Mouse (Mus musculus) limb, embryonic 13.5 days (tissue): ENCODE data around the gene Adamts9. TPM values are rescaled to one million over a fixed set of nuclear protein-coding genes. Genes with fewer than 3 reads are reported as not detected.
A peak's percentile ranks its signal among the peaks of the same experiment; 100 is the strongest.

Experiments
- ATAC-seq: fragments of 200-750 bp; cut with Nextera tagmentation; 2 replicates; pipeline ENCODE4 v1.8.0; 2017; ENCODE audit warnings: low read depth, moderate number of reproducible peaks, moderate TSS enrichment; ENCODE audit not compliant: low FRiP score
- H3K27ac ChIP-seq: fragments of 300-500 bp; sonication (generic); 2 replicates; pipeline ENCODE4 v1.5.1; 2015; ENCODE audit warnings: inconsistent platforms, mild to moderate bottlenecking, moderate library complexity
- H3K27me3 ChIP-seq: fragments of 300-500 bp; sonication (generic); 2 replicates; pipeline ENCODE4 v1.6.1; 2015; ENCODE audit warnings: mild to moderate bottlenecking, inconsistent platforms
- H3K36me3 ChIP-seq: fragments of 300-500 bp; sonication (generic); 2 replicates; pipeline ENCODE4 v1.6.1; 2015; ENCODE audit warnings: inconsistent platforms, mild to moderate bottlenecking, moderate library complexity
- H3K4me1 ChIP-seq: fragments of 300-500 bp; sonication (generic); 2 replicates; pipeline ENCODE4 v1.6.1; 2015; ENCODE audit warnings: inconsistent platforms
- H3K4me2 ChIP-seq: fragments of 300-500 bp; sonication (generic); replicated peaks from 2 replicates; pipeline ENCODE4 v1.6.1; 2015; ENCODE audit warnings: inconsistent platforms, mild to moderate bottlenecking, moderate library complexity
- H3K4me3 ChIP-seq: fragments of 300-500 bp; sonication (generic); 2 replicates; pipeline ENCODE4 v1.5.1; 2015; ENCODE audit warnings: moderate library complexity, mild to moderate bottlenecking, inconsistent platforms
- H3K9ac ChIP-seq: fragments of 300-500 bp; sonication (generic); 2 replicates; pipeline ENCODE4 v1.6.1; 2015; ENCODE audit warnings: mild to moderate bottlenecking, inconsistent platforms
- H3K9me3 ChIP-seq: fragments of 300-500 bp; sonication (generic); 2 replicates; pipeline ENCODE4 v1.6.1; 2016; ENCODE audit warnings: inconsistent platforms
- WGBS: fragments of 180-500 bp; shearing (Covaris S2); methylation state at CpG from one replicate; pipeline ENCODE4 v1.1.7; 2015; 5-methylcytosine and 5-hydroxymethylcytosine counted together
- polyA plus RNA-seq: library from polyadenylated mRNA; unstranded; fragments of >200 nt; fragmentation: Nextera tagmentation; extraction: Ambion mirVana; gene quantifications from 2 replicates; pipeline ENCODE4 v1.2.1, GENCODE M21; 2015

The Adamts9 gene
- polyA plus RNA-seq, 1 experiment from 2014 or later, result 11.6 TPM

DNA sequence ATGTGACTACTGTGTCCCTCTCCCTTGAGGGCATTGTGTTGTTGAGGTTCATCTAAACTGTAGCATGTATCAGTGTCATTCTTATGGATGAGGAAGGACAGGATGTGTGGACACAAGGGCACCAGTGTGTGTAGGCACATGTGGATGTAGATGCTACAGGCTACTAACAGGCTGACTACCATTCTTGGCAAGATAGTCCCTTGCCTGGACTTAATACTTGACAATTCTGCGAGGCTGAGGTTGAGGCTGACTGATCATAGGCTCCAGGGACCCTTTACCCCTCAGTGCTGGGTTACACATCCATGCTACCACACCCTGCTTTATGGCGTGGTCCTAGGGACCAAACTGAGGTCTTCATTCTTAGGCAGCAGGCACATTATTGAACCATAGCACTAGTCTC lies 16.1 kb upstream of the Adamts9 start:
- H3K36me3 ChIP-seq, result no peaks in the 10 kb centered on the region
- 80% methylated on average over 2 of the region's 2 CpGs for whole genome bisulfite sequencing

DNA sequence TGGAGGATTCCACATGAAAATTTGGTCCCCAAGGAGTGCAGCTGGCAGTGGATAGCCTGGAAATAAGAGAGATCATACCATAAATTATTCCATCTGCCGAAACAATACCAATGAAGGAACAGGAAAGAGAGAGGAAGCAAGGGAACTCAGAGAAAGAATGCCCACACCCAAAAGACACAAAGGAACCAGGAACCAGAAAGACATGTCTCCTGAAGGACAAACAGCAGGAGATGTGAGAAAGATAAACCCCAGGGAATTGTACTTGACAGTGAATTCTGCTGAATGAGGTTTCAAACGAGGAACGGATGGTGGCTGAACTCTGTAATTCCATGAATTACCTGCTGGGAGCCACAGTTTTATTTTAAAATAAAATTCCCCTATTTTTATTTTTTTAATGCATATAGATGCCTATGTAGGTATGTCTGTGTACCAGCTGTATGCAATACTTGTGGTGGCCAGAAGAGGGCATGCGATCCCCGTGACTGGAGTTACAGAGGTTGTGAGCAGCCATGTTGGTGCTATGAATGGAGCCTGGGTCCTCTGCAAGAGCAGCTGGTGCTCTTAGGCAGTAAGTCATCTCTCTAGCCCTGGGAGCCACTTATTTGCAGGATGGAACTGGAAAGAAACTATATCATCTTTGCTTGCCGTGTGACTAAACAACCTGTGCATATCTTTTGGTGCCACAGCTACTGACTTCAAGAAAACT lies 4.2 kb upstream of the Adamts9 start:
- Histone ChIP-seq H3K4me3 (no peak overlapping the region), H3K36me3 (no peaks in the 10 kb centered on the region), H3K27ac (no peak overlapping the region), H3K4me2 (no peak overlapping the region), H3K4me1 (peaks cover 11% of the 10 kb centered on the region), H3K9ac (no peak overlapping the region), H3K9me3 (peaks cover 10% of the 10 kb centered on the region), H3K27me3 (peaks cover 25% of the 10 kb centered on the region)
- ATAC-seq, result no peak
- 90% methylated on average over 6 of the region's 6 CpGs for WGBS

More for the DNA sequence above, 16.1 kb upstream of the Adamts9 start:
- no peak overlapping the region for H3K27ac ChIP-seq
- H3K9ac ChIP-seq, result no peak overlapping the region
- no peak overlapping the region for H3K4me3 ChIP-seq
- H3K4me1 ChIP-seq, result 0 out of 2 replicates have a peak, but pooled peaks cover 6% of the 10 kb centered on the region
- no peak for ATAC-seq
- no peaks in the 10 kb centered on the region for H3K27me3 ChIP-seq
- H3K9me3 ChIP-seq, result no peaks in the 10 kb centered on the region
- no peak overlapping the region for H3K4me2 ChIP-seq

GRCm38 (mm10) chr6:92944711-92945110 lies 1.4 kb upstream of the Adamts9 start:
- ATAC-seq, result no peak
- peak overlapping the region; percentile 92; the same call in 1 of the 2 replicates for H3K4me2 ChIP-seq
- WGBS, result 49% methylated on average over 7 of the region's 7 CpGs

DNA sequence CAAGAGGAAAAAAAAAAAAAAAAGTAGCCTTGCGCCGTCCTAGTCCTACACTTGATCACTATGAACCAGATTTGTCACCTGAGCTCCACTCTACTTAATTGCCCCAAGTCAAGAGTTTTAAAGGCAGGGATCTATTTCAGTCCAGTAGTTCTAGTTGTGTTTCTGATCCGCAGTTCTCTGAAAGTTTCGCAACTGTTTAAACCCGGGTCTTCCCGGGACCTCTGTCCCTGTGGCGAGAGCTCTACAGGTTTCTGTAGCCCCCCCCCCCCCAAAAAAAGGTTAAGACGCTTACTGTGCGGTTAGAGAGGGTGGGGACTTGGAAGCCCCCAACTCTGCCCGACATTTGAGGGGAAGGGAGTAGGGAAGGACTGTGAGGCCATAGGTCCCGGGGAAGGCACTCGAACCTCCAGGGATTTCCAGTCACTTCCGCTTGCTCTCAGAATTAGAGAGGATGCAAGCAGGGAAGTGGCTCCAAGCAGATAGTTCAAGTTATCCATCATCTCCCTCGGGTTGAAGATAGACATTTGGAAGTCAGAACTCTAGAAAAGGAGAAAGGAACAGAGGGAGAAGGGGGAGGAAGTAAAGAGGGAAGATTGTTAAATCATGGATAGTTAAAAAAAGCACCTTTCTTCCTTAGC lies 875 bp upstream of the Adamts9 start:
- 3% methylated on average over 14 of the region's 14 CpGs for WGBS
- Histone ChIP-seq H3K27ac (no peak overlapping the region), H3K4me1 (peaks cover 29% of the 10 kb centered on the region), H3K9ac (peak overlapping the region; percentile 82), H3K9me3 (peaks cover 10% of the 10 kb centered on the region), H3K4me3 (peak overlapping the region; percentile 68), H3K27me3 (peaks cover 28% of the 10 kb centered on the region), H3K4me2 (peak overlapping the region; percentile 92), H3K36me3 (no peaks in the 10 kb centered on the region)
- no peak for ATAC-seq

More at GRCm38 (mm10) chr6:92944711-92945110, 1.4 kb upstream of the Adamts9 start:
- H3K4me3 ChIP-seq, result no peak overlapping the region
- no peaks in the 10 kb centered on the region for H3K36me3 ChIP-seq
- peaks cover 10% of the 10 kb centered on the region for H3K9me3 ChIP-seq
- peaks cover 24% of the 10 kb centered on the region for H3K4me1 ChIP-seq
- H3K27me3 ChIP-seq, result peaks cover 28% of the 10 kb centered on the region
- H3K27ac ChIP-seq, result no peak overlapping the region
- H3K9ac ChIP-seq, result no peak overlapping the region

DNA sequence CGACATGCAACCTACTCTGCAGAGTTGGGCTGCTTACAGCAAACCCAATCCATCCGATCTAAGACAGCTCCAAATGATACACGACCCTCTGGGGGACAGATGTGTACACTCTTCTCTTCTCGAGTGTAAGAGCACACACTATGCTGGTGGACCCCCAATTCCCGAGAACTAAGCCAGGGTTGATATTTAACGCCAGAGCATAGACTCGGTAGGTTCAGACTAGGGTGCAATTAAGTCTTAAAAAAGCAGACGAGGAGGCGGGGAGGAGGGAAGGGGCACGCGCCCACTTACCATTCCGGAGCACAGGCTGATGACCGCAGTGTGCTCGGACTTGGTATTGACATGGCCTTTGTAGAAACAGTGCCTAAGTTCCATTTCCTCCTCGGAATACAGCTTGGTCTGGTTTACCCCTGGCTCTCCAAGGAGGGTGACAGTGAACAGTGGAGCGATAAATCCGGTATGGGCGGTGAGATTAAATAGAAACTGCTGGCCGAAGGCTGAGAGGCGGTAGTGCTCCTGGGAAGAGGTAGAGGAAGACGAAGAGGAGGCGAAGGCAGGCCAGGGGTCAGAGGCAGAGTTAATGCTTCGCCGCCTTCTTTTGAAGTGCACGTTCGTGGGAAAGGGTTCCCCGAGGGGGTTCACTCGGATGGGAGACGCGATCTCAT lies 1.4 kb downstream of the Adamts9 start:
- H3K27ac ChIP-seq, result peak overlapping the region; percentile 91
- H3K9ac ChIP-seq, result peak overlapping the region; percentile 82
- no peaks in the 10 kb centered on the region for H3K9me3 ChIP-seq
- no peak for ATAC-seq
- under 1% methylated on average over 30 of the region's 30 CpGs for WGBS
- H3K4me2 ChIP-seq, result peak overlapping the region; percentile 92
- peaks cover 8% of the 10 kb centered on the region for H3K36me3 ChIP-seq
- H3K27me3 ChIP-seq, result peaks cover 28% of the 10 kb centered on the region
- peaks cover 32% of the 10 kb centered on the region for H3K4me1 ChIP-seq
- H3K4me3 ChIP-seq, result peak overlapping the region; percentile 68

GRCm38 (mm10) chr6:92941281-92941731 lies 2.0 kb downstream of the Adamts9 start:
- H3K27me3 ChIP-seq, result peaks cover 26% of the 10 kb centered on the region
- peak overlapping the region; percentile 92 for H3K4me2 ChIP-seq
- peaks cover 14% of the 10 kb centered on the region for H3K36me3 ChIP-seq
- peak overlapping the region; percentile 68 for H3K4me3 ChIP-seq
- ATAC-seq, result peak; percentile 82
- H3K9me3 ChIP-seq, result no peaks in the 10 kb centered on the region
- peaks cover 32% of the 10 kb centered on the region for H3K4me1 ChIP-seq
- under 1% methylated on average over 21 of the region's 21 CpGs for WGBS
- H3K27ac ChIP-seq, result peak overlapping the region; percentile 91
- H3K9ac ChIP-seq, result peak overlapping the region; percentile 82

DNA sequence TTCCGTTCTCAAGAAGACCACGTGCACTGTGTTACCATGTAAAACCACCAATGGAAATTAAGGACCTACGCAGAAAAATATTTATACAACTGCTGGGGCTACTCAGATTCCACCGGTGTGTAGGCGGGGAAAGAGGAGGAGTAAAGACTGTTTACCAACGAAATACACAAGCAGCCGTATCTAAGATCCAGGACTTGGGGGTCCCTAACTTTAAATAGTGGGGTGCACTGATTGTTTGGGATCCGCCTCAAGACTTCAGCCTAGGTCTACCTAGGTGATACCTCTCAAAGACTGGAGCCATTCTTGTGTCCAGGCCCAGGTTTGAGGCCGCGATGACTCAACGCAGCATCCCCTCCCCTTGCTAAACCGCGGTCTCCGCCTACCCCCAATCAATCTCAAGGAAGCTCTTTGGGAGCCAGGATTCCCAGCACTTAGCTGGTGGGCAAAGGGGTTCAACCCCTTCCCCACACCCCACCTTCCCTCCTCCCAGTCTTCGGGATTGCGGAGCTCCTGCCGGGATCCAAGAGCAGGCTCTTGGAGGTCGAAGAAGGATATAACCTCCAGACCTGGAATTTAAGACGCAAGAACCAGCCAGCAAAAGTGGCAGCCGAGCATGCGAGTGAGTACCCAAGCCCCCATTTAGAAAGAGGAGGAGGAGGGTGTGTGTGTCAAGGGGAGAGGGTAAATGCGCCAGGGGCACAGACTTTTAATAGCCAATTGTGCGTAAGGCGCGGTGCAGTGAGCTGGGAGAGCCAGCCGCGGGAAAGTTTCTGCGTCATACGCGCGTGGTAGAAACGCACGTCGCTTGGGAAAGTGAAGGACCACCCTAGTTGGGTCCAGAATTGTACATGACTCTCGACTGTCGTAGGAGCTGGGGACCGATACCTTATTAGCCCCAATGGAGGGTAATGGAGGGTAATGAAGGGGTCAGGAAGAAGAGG lies 2.8 kb downstream of the Adamts9 start:
- Histone ChIP-seq H3K9me3 (no peaks in the 10 kb centered on the region), H3K9ac (peak overlapping the region; percentile 82), H3K4me1 (peaks cover 32% of the 10 kb centered on the region), H3K27ac (peak overlapping the region; percentile 91; the same call in 1 of the 2 replicates), H3K36me3 (peaks cover 17% of the 10 kb centered on the region), H3K27me3 (peaks cover 19% of the 10 kb centered on the region), H3K4me3 (peak overlapping the region; percentile 68), H3K4me2 (peak overlapping the region; percentile 92)
- WGBS, result under 1% methylated on average over 37 of the region's 37 CpGs
- ATAC-seq, result peak; percentile 45; the same call in 1 of the 2 replicates

- Histone ChIP-seq H3K27ac (no peak overlapping the region), H3K9ac (no peak overlapping the region), H3K27me3 (no peaks in the 10 kb centered on the region), H3K4me1 (peaks cover 9% of the 10 kb centered on the region; the same call in 1 of the 2 replicates), H3K36me3 (peaks cover 30% of the 10 kb centered on the region), H3K4me2 (no peak overlapping the region), H3K4me3 (no peak overlapping the region), H3K9me3 (no peaks in the 10 kb centered on the region)
- ATAC-seq, result no peak
- 82% methylated on average over 5 of the region's 5 CpGs for WGBS
Observed at GRCm38 (mm10) chr6:92928261-92928660, 15.0 kb downstream of the Adamts9 start.

DNA sequence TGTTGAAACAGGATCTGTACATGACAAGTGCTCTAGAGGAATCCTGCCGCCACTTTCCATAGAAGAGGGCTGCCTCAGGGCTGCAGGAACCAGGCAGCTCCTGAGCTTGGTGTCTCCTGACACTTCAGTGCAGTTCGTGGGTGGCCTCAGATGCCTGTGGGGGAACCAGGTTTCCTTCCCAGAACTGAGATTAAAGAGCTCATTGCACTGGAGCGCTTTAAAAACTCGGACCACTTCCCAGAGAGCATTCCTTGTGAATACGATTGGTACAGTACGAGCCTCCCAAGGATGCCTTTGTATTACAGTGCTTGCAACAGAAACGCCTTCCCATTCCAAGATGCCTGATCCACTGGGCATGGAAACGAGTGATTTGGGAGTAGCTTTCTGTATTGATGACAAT lies 18.8 kb downstream of the Adamts9 start:
- no peak overlapping the region for H3K27ac ChIP-seq
- H3K36me3 ChIP-seq, result peaks cover 11% of the 10 kb centered on the region
- H3K9ac ChIP-seq, result no peak overlapping the region
- H3K27me3 ChIP-seq, result no peaks in the 10 kb centered on the region
- no peak overlapping the region for H3K4me2 ChIP-seq
- no peaks in the 10 kb centered on the region for H3K9me3 ChIP-seq
- H3K4me3 ChIP-seq, result no peak overlapping the region
- ATAC-seq, result no peak
- H3K4me1 ChIP-seq, result peaks cover 29% of the 10 kb centered on the region
- WGBS, result 45% methylated on average over 8 of the region's 8 CpGs

GRCm38 (mm10) chr6:92921843-92922242 lies 21.4 kb downstream of the Adamts9 start:
- Histone ChIP-seq H3K27ac (no peak overlapping the region), H3K36me3 (peaks cover 6% of the 10 kb centered on the region), H3K4me1 (peaks cover 29% of the 10 kb centered on the region), H3K9ac (no peak overlapping the region), H3K4me2 (no peak overlapping the region), H3K4me3 (no peak overlapping the region), H3K9me3 (no peaks in the 10 kb centered on the region), H3K27me3 (no peaks in the 10 kb centered on the region)
- ATAC-seq, result no peak
- WGBS, result 27% methylated on average over 4 of the region's 4 CpGs

- no peak overlapping the region for H3K4me2 ChIP-seq
- no peaks in the 10 kb centered on the region for H3K9me3 ChIP-seq
- no peak overlapping the region for H3K4me3 ChIP-seq
- no peaks in the 10 kb centered on the region for H3K27me3 ChIP-seq
- no peak overlapping the region for H3K27ac ChIP-seq
- no peak for ATAC-seq
- H3K9ac ChIP-seq, result no peak overlapping the region
- peaks cover 29% of the 10 kb centered on the region for H3K4me1 ChIP-seq
- WGBS, result 30% methylated on average over 10 of the region's 10 CpGs
- H3K36me3 ChIP-seq, result no peaks in the 10 kb centered on the region
Observed at GRCm38 (mm10) chr6:92920938-92921689, 22.2 kb downstream of the Adamts9 start.
